ENCODE assay signal across 20 mouse cellular contexts in the genomic region with DNA sequence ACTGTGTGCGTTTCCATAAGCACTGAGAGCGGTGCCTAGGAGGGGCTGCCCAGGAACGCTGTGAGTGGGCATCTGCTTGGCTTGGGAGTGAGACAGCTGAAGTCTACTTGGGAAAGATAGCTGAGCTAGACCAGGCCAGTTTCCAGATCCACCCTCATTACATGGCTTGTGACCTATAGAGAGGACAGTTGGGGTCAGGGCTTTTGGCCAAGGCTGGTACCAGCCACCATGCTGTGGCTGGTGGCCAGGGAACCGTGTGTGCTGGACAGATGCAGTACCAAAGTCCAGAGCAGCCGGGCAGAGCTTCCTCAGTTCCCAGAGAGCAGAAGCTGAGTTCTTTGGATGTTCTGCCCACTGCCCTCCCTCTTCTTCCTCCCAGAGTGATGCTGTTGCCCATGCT. TPM values are rescaled to one million over a fixed set of nuclear protein-coding genes. Genes with fewer than 3 reads are reported as not detected.
DNase-seq lines count a peak whose midpoint lies in the region; ATAC-seq and TF ChIP-seq lines count a peak whose summit lies in the region.
"Had no signal": no experiment of that assay in that cellular context is flagged by ENCODE, and none has a peak within 500 bp of the region (broad histone marks: within the 10 kb centered on the region; RNA-seq: fewer than 3 reads in every experiment).

No protein-coding gene starts in this region.

- TF ChIP-seq CTCF in kidney, adult 2 months (conservative IDR thresholded peaks at IDR 0.05; ENCODE audit: insufficient read depth, insufficient read length, low read depth, low read length) = no peak
- no peak for TF ChIP-seq CTCF in liver, postnatal 0 days (IDR thresholded peaks at IDR 0.05; ENCODE audit: low read depth)

- DNase-seq in gastrocnemius, adult 18-20 months (ENCODE audit: low spot score) = peak; percentile 53
- DNase-seq in gastrocnemius, postnatal 14 days = no peak
- peak; percentile 42 for DNase-seq in kidney, adult 2 months
- DNase-seq in liver, postnatal 0 days = peak; percentile 31
- peak; percentile 63 for DNase-seq in gastrocnemius, postnatal 25 days
- no peak for DNase-seq in lung, postnatal 36 days
- DNase-seq: adrenal gland, adult 8-10 months; cerebellum, adult 2 months; cerebellum, postnatal 36 days; lung, adult 18-20 months; lung, postnatal 14 days; thymus, adult 2 months had no signal

- H3K9ac ChIP-seq in kidney, embryonic 16.5 days (replicated peaks; ENCODE audit: low read length) = no peak overlapping the region
- H3K9ac ChIP-seq in liver, postnatal 0 days (replicated peaks) = no peak overlapping the region
- H3K9ac ChIP-seq in liver, embryonic 12.5 days = no peak overlapping the region
- H3K9ac ChIP-seq: heart, embryonic 12.5 days; hindbrain, embryonic 13.5 days had no signal

- no peak overlapping the region for H3K4me3 ChIP-seq in kidney, adult 2 months (ENCODE audit: insufficient read depth, low read depth, low read length)
- H3K4me3 ChIP-seq in kidney, embryonic 16.5 days (ENCODE audit: low read length) = no peak overlapping the region
- H3K4me3 ChIP-seq in liver, postnatal 0 days (ENCODE audit: low read depth, low read length) = no peak overlapping the region
- H3K4me3 ChIP-seq in liver, embryonic 12.5 days = no peak overlapping the region
- H3K4me3 ChIP-seq: heart, embryonic 12.5 days; hindbrain, embryonic 13.5 days; megakaryocyte, embryonic 14.5 days had no signal

- no peak for TF ChIP-seq EP300 in liver, postnatal 0 days (IDR thresholded peaks at IDR 0.05; ENCODE audit: low read depth)

- TF ChIP-seq POLR2A in kidney, adult 2 months (IDR thresholded peaks at IDR 0.05; ENCODE audit: low read depth, low read length) = no peak

- no peaks in the 10 kb centered on the region for H3K4me1 ChIP-seq in kidney, adult 2 months (ENCODE audit: control insufficient read depth, insufficient read depth, low read length)
- H3K4me1 ChIP-seq in kidney, embryonic 16.5 days (ENCODE audit: insufficient read depth, low read length) = no peaks in the 10 kb centered on the region
- H3K4me1 ChIP-seq in liver, postnatal 0 days (ENCODE audit: insufficient read depth) = no peaks in the 10 kb centered on the region
- H3K4me1 ChIP-seq in liver, embryonic 12.5 days = no peaks in the 10 kb centered on the region
- H3K4me1 ChIP-seq: heart, embryonic 12.5 days; hindbrain, embryonic 13.5 days had no signal

- no peaks in the 10 kb centered on the region for H3K9me3 ChIP-seq in kidney, embryonic 16.5 days (ENCODE audit: low read length)
- no peaks in the 10 kb centered on the region for H3K9me3 ChIP-seq in liver, postnatal 0 days (ENCODE audit: low read length)
- H3K9me3 ChIP-seq in liver, embryonic 12.5 days (replicated peaks) = no peaks in the 10 kb centered on the region
- H3K9me3 ChIP-seq: heart, embryonic 12.5 days; hindbrain, embryonic 13.5 days; megakaryocyte, embryonic 14.5 days had no signal

- no peak overlapping the region for H3K27ac ChIP-seq in kidney, adult 2 months (ENCODE audit: insufficient read depth, low read depth, low read length)
- no peak overlapping the region for H3K27ac ChIP-seq in kidney, embryonic 16.5 days (ENCODE audit: low read length)
- no peak overlapping the region for H3K27ac ChIP-seq in liver, postnatal 0 days (ENCODE audit: low read depth)
- no peak overlapping the region for H3K27ac ChIP-seq in liver, embryonic 12.5 days
- H3K27ac ChIP-seq: hindbrain, embryonic 13.5 days had no signal

- ATAC-seq in kidney, embryonic 16.5 days (ENCODE audit: low FRiP score, low TSS enrichment) = no peak
- peak; percentile 69 for ATAC-seq in liver, postnatal 0 days
- ATAC-seq in liver, embryonic 12.5 days = no peak
- ATAC-seq: forebrain, embryonic 14.5 days; inflammation-experienced regulatory T-cells, adult 6 months had no signal

- H3K27me3 ChIP-seq in kidney, adult 2 months (replicated peaks; ENCODE audit: control insufficient read depth, insufficient read depth, low read length) = no peaks in the 10 kb centered on the region
- H3K27me3 ChIP-seq in kidney, embryonic 16.5 days (ENCODE audit: insufficient read depth, low read length) = no peaks in the 10 kb centered on the region
- H3K27me3 ChIP-seq in liver, postnatal 0 days (ENCODE audit: insufficient read depth, low read length) = no peaks in the 10 kb centered on the region
- H3K27me3 ChIP-seq in liver, embryonic 12.5 days (replicated peaks) = no peaks in the 10 kb centered on the region
- H3K27me3 ChIP-seq: heart, embryonic 12.5 days; hindbrain, embryonic 13.5 days had no signal

- no peak overlapping the region for H3K4me2 ChIP-seq in kidney, embryonic 16.5 days (replicated peaks; ENCODE audit: low read depth, low read length)
- H3K4me2 ChIP-seq in liver, postnatal 0 days (ENCODE audit: low read depth, low read length) = no peak overlapping the region
- H3K4me2 ChIP-seq in liver, embryonic 12.5 days = no peak overlapping the region
- H3K4me2 ChIP-seq: heart, embryonic 12.5 days; hindbrain, embryonic 13.5 days had no signal

- H3K36me3 ChIP-seq in kidney, adult 2 months (ENCODE audit: control insufficient read depth, insufficient read depth, low read length) = no peaks in the 10 kb centered on the region
- no peaks in the 10 kb centered on the region for H3K36me3 ChIP-seq in kidney, embryonic 16.5 days (ENCODE audit: insufficient read depth, low read length)
- no peaks in the 10 kb centered on the region for H3K36me3 ChIP-seq in liver, postnatal 0 days (replicated peaks; ENCODE audit: insufficient read depth, low read length)
- H3K36me3 ChIP-seq in liver, embryonic 12.5 days = no peaks in the 10 kb centered on the region
- H3K36me3 ChIP-seq: heart, embryonic 12.5 days; hindbrain, embryonic 13.5 days had no signal

- intact Hi-C loops in gastrocnemius, postnatal 14 days (cut with DNase I; ENCODE audit: low total_unique reads) = no loop called here

- 69% methylated on average over 5 of the region's 5 CpGs for whole genome bisulfite sequencing in kidney, adult 2 months
- 87% methylated on average over 5 of the region's 5 CpGs for WGBS in kidney, embryonic 16.5 days
- 71% methylated on average over 5 of the region's 5 CpGs for WGBS in liver, postnatal 0 days (ENCODE audit: insufficient replicate concordance)
- WGBS in liver, embryonic 12.5 days (ENCODE audit: insufficient replicate concordance) = 59% methylated on average over 5 of the region's 5 CpGs

RNA-seq across cellular contexts. Expression of a gene that starts 7.6 kb away (rescaled TPM):
- 1 to 10 TPM; 2.6 to 5.5 TPM for total RNA-seq in gastrocnemius, adult 18-20 months (2021)
- 1 to 10 TPM; 6.2 to 7.8 TPM for total RNA-seq in gastrocnemius, postnatal 14 days (2021)
- 2.0 and 3.1 TPM in 2 replicates for polyA plus RNA-seq in kidney, adult 2 months (2012; rRNA removed)
- polyA plus RNA-seq in kidney, embryonic 16.5 days (2015; fragmentation: Nextera tagmentation; extraction: Ambion mirVana) = 2.4 TPM in 2 replicates
- 0.34 and 0.41 TPM in 2 replicates for polyA plus RNA-seq in liver, postnatal 0 days (2015; fragmentation: Nextera tagmentation; extraction: Ambion mirVana)
- 0.43 and 0.59 TPM in 2 replicates for polyA plus RNA-seq in liver, embryonic 12.5 days (2016; fragmentation: Nextera tagmentation; extraction: Ambion mirVana)
- 1 to 10 TPM; 2.7 to 9.5 TPM for total RNA-seq in gastrocnemius, postnatal 25 days (2021)
- polyA plus RNA-seq: C2C12 had no signal

Comparison
In these comparisons a context has a peak if more than half of its experiments do, and no peak if none do; other contexts are left out.
1. DNase-seq: peak in gastrocnemius, adult 18-20 months (single experiment), kidney, adult 2 months (single experiment), liver, postnatal 0 days (single experiment) and gastrocnemius, postnatal 25 days (single experiment); none in gastrocnemius, postnatal 14 days (single experiment) and lung, postnatal 36 days (single experiment).